Comparison of ENCODE assay signal across 16 mouse cellular contexts in the genomic region with DNA sequence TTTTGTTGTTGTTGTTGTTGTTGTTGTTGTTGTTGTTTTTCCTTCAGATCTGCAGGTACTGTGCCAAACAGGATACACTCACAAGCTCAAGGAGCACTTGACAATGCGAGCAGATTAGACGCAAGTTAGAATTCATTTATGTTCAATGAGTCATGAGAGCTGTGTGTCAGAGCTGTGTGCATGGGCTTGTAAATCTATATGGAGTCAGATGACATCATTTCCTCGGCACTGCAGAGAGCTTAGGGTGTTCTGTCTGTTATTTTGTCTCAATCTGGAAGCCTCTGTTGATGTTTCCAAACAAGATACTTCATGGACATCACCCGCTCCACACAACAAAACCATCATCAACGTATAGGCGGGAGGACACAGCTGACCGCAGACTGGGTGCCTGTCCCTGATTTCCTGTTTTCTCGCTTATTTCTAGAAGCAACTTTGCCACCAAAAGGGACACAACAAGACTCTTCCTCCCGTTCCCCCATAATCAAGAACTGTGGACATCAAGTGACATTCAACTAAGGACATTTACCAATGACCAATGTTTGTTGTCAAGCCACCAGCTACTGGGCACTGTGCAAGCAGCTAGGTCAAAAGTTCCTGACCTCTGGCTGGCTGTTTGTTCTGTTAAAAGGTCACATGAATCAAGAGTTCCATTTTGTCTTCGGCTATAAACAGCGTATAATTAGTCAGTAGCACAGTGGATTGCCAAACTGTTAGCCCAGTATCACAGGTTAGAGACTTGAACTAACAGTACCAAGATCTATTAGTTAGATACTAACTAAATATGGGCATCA.
A peak's percentile ranks its signal among the peaks of the same experiment; 100 is the strongest.
DNase-seq lines count a peak whose midpoint lies in the region; ATAC-seq and TF ChIP-seq lines count a peak whose summit lies in the region.
"Had no signal": no experiment of that assay in that cellular context is flagged by ENCODE, and none has a peak within 500 bp of the region (broad histone marks: within the 10 kb centered on the region; RNA-seq: fewer than 3 reads in every experiment).

No protein-coding gene starts in this region.

- H3K36me3 ChIP-seq in liver, adult 2 months (ENCODE audit: control insufficient read depth, insufficient read depth, low read length) = no peaks in the 10 kb centered on the region
- H3K36me3 ChIP-seq in liver, postnatal 0 days (replicated peaks; ENCODE audit: insufficient read depth, low read length) = no peaks in the 10 kb centered on the region
- H3K36me3 ChIP-seq: forebrain, embryonic 12.5 days; limb, embryonic 13.5 days; lung, embryonic 15.5 days; midbrain, embryonic 10.5 days had no signal

- CTCF ChIA-PET in Patski (lab: Charles Lee) = no interaction called here

- no peak for TF ChIP-seq EP300 in liver, postnatal 0 days (IDR thresholded peaks at IDR 0.05; ENCODE audit: low read depth)

- peak; percentile 68 for ATAC-seq in Patski
- ATAC-seq in liver, postnatal 0 days = peak; percentile 73

- H3K79me2 ChIP-seq in liver, adult 2 months (ENCODE audit: control insufficient read depth, insufficient read depth, low read length) = no peaks in the 10 kb centered on the region

- no peak overlapping the region for H3K4me3 ChIP-seq in liver, adult 2 months (ENCODE audit: insufficient read depth, low read depth, low read length)
- no peak overlapping the region for H3K4me3 ChIP-seq in liver, postnatal 0 days (ENCODE audit: low read depth, low read length)
- H3K4me3 ChIP-seq: forebrain, embryonic 12.5 days; limb, embryonic 13.5 days; lung, embryonic 15.5 days; midbrain, embryonic 10.5 days had no signal

- no peaks in the 10 kb centered on the region for H3K9me3 ChIP-seq in liver, postnatal 0 days (ENCODE audit: low read length)
- H3K9me3 ChIP-seq: forebrain, embryonic 12.5 days; limb, embryonic 13.5 days; lung, embryonic 15.5 days; midbrain, embryonic 10.5 days had no signal

- in situ Hi-C loops in Patski (cut with MboI; ENCODE audit: low pct_unique_long_range_greater_than_20kb) = no loop called here

- no peaks in the 10 kb centered on the region for H3K27me3 ChIP-seq in liver, adult 2 months (ENCODE audit: control insufficient read depth, insufficient read depth, low read length)
- no peaks in the 10 kb centered on the region for H3K27me3 ChIP-seq in Patski
- no peaks in the 10 kb centered on the region for H3K27me3 ChIP-seq in liver, postnatal 0 days (ENCODE audit: insufficient read depth, low read length)
- H3K27me3 ChIP-seq: limb, embryonic 13.5 days; lung, embryonic 15.5 days had no signal

- TF ChIP-seq CTCF in liver, adult 2 months (IDR thresholded peaks at IDR 0.05; ENCODE audit: low read depth, low read length) = no peak
- TF ChIP-seq CTCF in Patski (IDR thresholded peaks at IDR 0.05) = no peak
- no peak for TF ChIP-seq CTCF in liver, postnatal 0 days (IDR thresholded peaks at IDR 0.05; ENCODE audit: low read depth)

- no peak overlapping the region for H3K9ac ChIP-seq in liver, adult 2 months (ENCODE audit: low read depth, low read length)
- H3K9ac ChIP-seq in liver, postnatal 0 days (replicated peaks) = no peak overlapping the region
- H3K9ac ChIP-seq: forebrain, embryonic 12.5 days; limb, embryonic 13.5 days; lung, embryonic 15.5 days had no signal

- POLR2A ChIA-PET in Patski (lab: Charles Lee) = no interaction called here

- no peak for TF ChIP-seq POLR2A in liver, adult 2 months (IDR thresholded peaks at IDR 0.05; ENCODE audit: extremely low read depth, insufficient read depth, low read length)

- WGBS in liver, adult 2 months = 60% methylated on average over 11 of the region's 11 CpGs
- 70% methylated on average over 11 of the region's 11 CpGs for WGBS in liver, postnatal 0 days (ENCODE audit: insufficient replicate concordance)

- H3K4me2 ChIP-seq in liver, postnatal 0 days (ENCODE audit: low read depth, low read length) = no peak overlapping the region
- H3K4me2 ChIP-seq: forebrain, embryonic 12.5 days; limb, embryonic 13.5 days; lung, embryonic 15.5 days had no signal

- DNase-seq in embryo, embryonic 10.5 days (ENCODE audit: low spot score) = peak; percentile 26
- DNase-seq in embryo, embryonic 9.5 days (ENCODE audit: extremely low spot score) = no peak
- DNase-seq in liver, adult 2 months (ENCODE audit: extremely low read depth, low read depth, low spot score) = peak; percentile 99
- DNase-seq in liver (no peak), Patski (ENCODE audit: low read depth, low spot score) (no peak)
- DNase-seq in liver, postnatal 0 days = no peak
- DNase-seq in urinary bladder, postnatal 10 days (ENCODE audit: low spot score) = no peak
- DNase-seq: adrenal gland, postnatal 10 days; cerebellum, postnatal 25 days; gastrocnemius, postnatal 14 days; retina, postnatal 1 day had no signal

- H3K27ac ChIP-seq in liver, adult 2 months (replicated peaks; ENCODE audit: insufficient read depth, low read depth, low read length) = peak overlapping the region; percentile 83
- 0 out of 2 replicates have a peak overlapping the region, but pooled peaks have one; percentile 48 for H3K27ac ChIP-seq in liver, postnatal 0 days (ENCODE audit: low read depth)
- H3K27ac ChIP-seq: forebrain, embryonic 12.5 days; limb, embryonic 13.5 days; lung, embryonic 15.5 days; macrophage; midbrain, embryonic 10.5 days had no signal

- H3K4me1 ChIP-seq in liver, adult 2 months (ENCODE audit: control insufficient read depth, insufficient read depth, low read length) = peaks cover 14% of the 10 kb centered on the region
- H3K4me1 ChIP-seq in liver, postnatal 0 days (ENCODE audit: insufficient read depth) = peaks cover 10% of the 10 kb centered on the region
- H3K4me1 ChIP-seq: forebrain, embryonic 12.5 days; lung, embryonic 15.5 days; midbrain, embryonic 10.5 days had no signal

Comparison
In these comparisons a context has a peak if more than half of its experiments do, and no peak if none do; other contexts are left out.
1. DNase-seq: peak in embryo, embryonic 10.5 days (single experiment) and liver, adult 2 months (single experiment); none in embryo, embryonic 9.5 days (single experiment), liver (single experiment), Patski (single experiment), liver, postnatal 0 days (single experiment) and urinary bladder, postnatal 10 days (single experiment).